Mouse (Mus musculus) liver, postnatal 0 days (tissue): Measurements from ENCODE around the gene Scn10a. TPM values are rescaled to one million over a fixed set of nuclear protein-coding genes. Genes with fewer than 3 reads are reported as not detected.

Experiments used
- ATAC-seq: fragments of 200-750 bp; cut with Nextera tagmentation; 2 replicates; pipeline ENCODE4 v1.8.0; 2017; ENCODE audit warnings: mild to moderate bottlenecking, moderate library complexity
- DNase-seq: peaks from one replicate; pipeline ENCODE4 v3.0.0-alpha.2; 2016
- H3K27ac ChIP-seq: fragments of 300-500 bp; sonication (generic); 2 replicates; pipeline ENCODE4 v1.5.1; 2014; ENCODE audit warnings: antibody characterized with exemption, moderate library complexity, mild to moderate bottlenecking, low read depth
- H3K27me3 ChIP-seq: fragments of 300-500 bp; sonication (generic); 2 replicates; pipeline ENCODE4 v1.6.1; 2014; ENCODE audit warnings: low read length, control low read depth, mixed read lengths; ENCODE audit not compliant: insufficient read depth
- H3K36me3 ChIP-seq: fragments of 300-500 bp; sonication (generic); replicated peaks from 2 replicates; pipeline ENCODE4 v1.6.1; 2014; ENCODE audit warnings: mild to moderate bottlenecking, control low read depth, low read length, moderate library complexity, mixed read lengths; ENCODE audit not compliant: insufficient read depth
- H3K4me1 ChIP-seq: fragments of 300-500 bp; sonication (generic); 2 replicates; pipeline ENCODE4 v1.6.1; 2014; ENCODE audit warnings: antibody characterized with exemption, mild to moderate bottlenecking, control low read depth; ENCODE audit not compliant: insufficient read depth
- H3K4me2 ChIP-seq: fragments of 300-500 bp; sonication (generic); 2 replicates; pipeline ENCODE4 v1.6.1; 2014; ENCODE audit warnings: low read depth, mild to moderate bottlenecking, low read length, moderate library complexity, mixed read lengths
- H3K4me3 ChIP-seq: fragments of 300-500 bp; sonication (generic); 2 replicates; pipeline ENCODE4 v1.5.1; 2014; ENCODE audit warnings: low read depth, low read length
- H3K9ac ChIP-seq: fragments of 300-500 bp; sonication (generic); replicated peaks from 2 replicates; pipeline ENCODE4 v1.6.1; 2014; ENCODE audit warnings: mild to moderate bottlenecking, moderate library complexity
- H3K9me3 ChIP-seq: fragments of 300-500 bp; sonication (generic); 2 replicates; pipeline ENCODE4 v1.6.1; 2016; ENCODE audit warnings: mild to moderate bottlenecking, control low read depth, low read length, mixed read lengths
- CTCF ChIP-seq: sonication (generic); IDR thresholded peaks from 2 replicates; pipeline ENCODE4 v1.5.1; 2016; ENCODE audit warnings: antibody characterized with exemption, low read depth
- EP300 ChIP-seq: IDR thresholded peaks from 2 replicates; pipeline ENCODE4 v1.6.1; 2016; ENCODE audit warnings: antibody characterized with exemption, low read depth, mild to moderate bottlenecking
- WGBS: fragments of 180-500 bp; shearing (Covaris S2); extraction: QIAGEN DNeasy Blood & Tissue Kit; methylation state at CpG from one replicate; pipeline ENCODE4 v1.1.7; 2014; ENCODE audit not compliant: insufficient replicate concordance; 5-methylcytosine and 5-hydroxymethylcytosine counted together
- polyA plus RNA-seq: library from polyadenylated mRNA; unstranded; fragments of >200 nt; fragmentation: Nextera tagmentation; extraction: Ambion mirVana; gene quantifications from 2 replicates; pipeline ENCODE4 v1.2.1, GENCODE M21; 2015

The Scn10a gene
- polyA plus RNA-seq, 1 experiment from 2014 or later: 0.04 TPM

DNA sequence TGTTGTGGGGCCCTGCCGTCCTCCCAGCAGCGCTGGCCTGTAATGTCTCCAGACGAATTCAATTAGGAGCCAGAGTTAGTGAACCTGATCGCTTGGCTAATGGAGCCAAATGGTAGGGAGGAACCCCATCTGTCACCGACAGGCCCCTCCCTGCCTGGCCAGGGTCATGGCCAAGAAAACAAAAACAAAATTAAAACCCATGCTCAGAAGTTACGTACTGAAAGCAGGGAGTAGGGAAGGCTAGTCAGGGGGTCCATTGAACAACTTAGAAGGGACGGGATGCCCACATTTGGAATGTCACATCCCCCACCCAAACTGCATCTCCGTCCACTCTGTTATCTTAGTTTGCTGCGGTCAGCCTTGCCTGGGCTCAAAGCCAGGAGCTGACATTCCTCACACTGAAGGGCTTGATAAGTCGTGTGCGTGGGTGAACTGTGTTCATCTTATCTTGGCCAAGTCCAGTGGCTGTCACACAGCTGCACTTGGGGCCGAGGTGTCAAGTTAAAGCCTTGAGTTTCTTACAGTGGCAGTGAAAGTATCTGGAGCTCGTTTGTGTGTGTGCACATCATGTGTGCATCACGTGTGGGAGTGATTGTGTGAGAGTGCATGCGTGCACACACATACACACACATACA is 87.1 kb downstream of the Scn10a start:
- ATAC-seq: no peak
- H3K9ac ChIP-seq: no peak overlapping the region
- no peaks in the 10 kb centered on the region for H3K36me3 ChIP-seq
- 0 out of 2 replicates have a peak, but pooled peaks cover 4% of the 10 kb centered on the region for H3K27me3 ChIP-seq
- H3K9me3 ChIP-seq: no peaks in the 10 kb centered on the region
- no peak overlapping the region for H3K27ac ChIP-seq
- no peak overlapping the region for H3K4me3 ChIP-seq
- H3K4me1 ChIP-seq: no peaks in the 10 kb centered on the region
- TF ChIP-seq EP300 (no peak), CTCF (no peak)
- H3K4me2 ChIP-seq: no peak overlapping the region
- 43% methylated on average over 15 of the region's 15 CpGs for WGBS
- DNase-seq: no peak

GRCm38 (mm10) chr9:119631393-119631898 is 87.7 kb downstream of the Scn10a start:
- ATAC-seq (no peak), DNase-seq (no peak)
- H3K27me3 ChIP-seq: 0 out of 2 replicates have a peak, but pooled peaks cover 4% of the 10 kb centered on the region
- no peaks in the 10 kb centered on the region for H3K4me1 ChIP-seq
- H3K4me3 ChIP-seq: no peak overlapping the region
- TF ChIP-seq EP300 (no peak), CTCF (no peak)
- no peak overlapping the region for H3K4me2 ChIP-seq
- H3K27ac ChIP-seq: no peak overlapping the region
- WGBS: 74% methylated on average over 13 of the region's 13 CpGs
- no peaks in the 10 kb centered on the region for H3K9me3 ChIP-seq
- H3K9ac ChIP-seq: no peak overlapping the region
- no peaks in the 10 kb centered on the region for H3K36me3 ChIP-seq

DNA sequence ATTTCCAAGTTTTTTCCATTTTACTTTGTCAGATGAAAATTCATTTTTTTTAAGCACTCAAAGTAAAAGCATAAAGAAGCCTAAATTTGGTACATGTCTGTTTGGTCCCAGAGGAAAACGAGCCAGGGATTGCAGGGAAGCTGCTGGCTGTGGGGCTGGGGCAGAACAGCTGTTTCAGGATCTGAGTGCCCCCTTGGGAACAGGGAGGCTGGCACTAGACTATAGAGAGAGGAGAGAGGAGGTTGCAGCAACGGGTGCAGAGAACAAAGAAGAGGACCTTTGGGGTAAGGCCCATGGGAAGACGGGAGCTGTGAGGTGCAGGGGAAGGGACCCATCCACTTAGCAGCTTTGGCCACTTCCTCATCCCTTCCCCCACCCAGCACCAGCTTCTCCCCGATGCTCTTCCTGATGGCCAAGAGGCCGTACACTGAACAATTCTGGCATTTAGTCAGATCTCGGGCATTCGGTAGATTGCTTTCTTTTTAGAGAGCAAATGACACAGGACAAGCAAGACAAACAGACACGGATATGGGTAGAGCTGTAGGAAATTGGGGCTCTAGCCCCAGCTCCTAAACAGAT is 90.3 kb downstream of the Scn10a start:
- H3K4me2 ChIP-seq: no peak overlapping the region
- H3K27me3 ChIP-seq: 0 out of 2 replicates have a peak, but pooled peaks cover 4% of the 10 kb centered on the region
- DNase-seq: no peak
- 37% methylated on average over 8 of the region's 8 CpGs for WGBS
- no peak overlapping the region for H3K27ac ChIP-seq
- H3K9me3 ChIP-seq: no peaks in the 10 kb centered on the region
- TF ChIP-seq EP300 (no peak), CTCF (no peak)
- no peak for ATAC-seq
- no peak overlapping the region for H3K9ac ChIP-seq
- H3K4me3 ChIP-seq: no peak overlapping the region
- no peaks in the 10 kb centered on the region for H3K4me1 ChIP-seq
- no peaks in the 10 kb centered on the region for H3K36me3 ChIP-seq

DNA sequence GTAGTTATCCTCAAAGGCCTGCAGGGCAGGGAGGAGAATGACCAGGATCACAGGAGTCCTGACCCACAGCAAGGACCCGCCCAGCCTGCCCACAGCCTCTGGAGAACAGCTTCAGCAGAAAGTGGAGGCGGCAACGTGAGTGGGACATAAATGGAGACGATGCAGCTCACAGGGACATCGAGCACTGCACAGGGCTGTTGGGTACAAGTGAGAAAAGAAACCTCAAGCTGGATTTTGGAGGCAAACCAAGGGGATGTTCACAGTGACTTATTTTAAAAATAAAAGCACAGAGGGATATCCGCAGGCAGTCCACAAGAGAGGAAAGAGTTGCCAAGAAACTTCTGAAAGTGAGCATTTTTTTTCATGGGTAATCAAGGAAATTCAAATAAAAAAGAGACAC is 91.9 kb downstream of the Scn10a start:
- 0 out of 2 replicates have a peak, but pooled peaks cover 4% of the 10 kb centered on the region for H3K27me3 ChIP-seq
- H3K27ac ChIP-seq: no peak overlapping the region
- no peaks in the 10 kb centered on the region for H3K36me3 ChIP-seq
- no peak overlapping the region for H3K4me3 ChIP-seq
- ATAC-seq (no peak), DNase-seq (no peak)
- no peak overlapping the region for H3K4me2 ChIP-seq
- WGBS: 68% methylated on average over 6 of the region's 6 CpGs
- no peaks in the 10 kb centered on the region for H3K9me3 ChIP-seq
- H3K4me1 ChIP-seq: no peaks in the 10 kb centered on the region
- no peak overlapping the region for H3K9ac ChIP-seq
- TF ChIP-seq EP300: no peak
- TF ChIP-seq CTCF: no peak

DNA sequence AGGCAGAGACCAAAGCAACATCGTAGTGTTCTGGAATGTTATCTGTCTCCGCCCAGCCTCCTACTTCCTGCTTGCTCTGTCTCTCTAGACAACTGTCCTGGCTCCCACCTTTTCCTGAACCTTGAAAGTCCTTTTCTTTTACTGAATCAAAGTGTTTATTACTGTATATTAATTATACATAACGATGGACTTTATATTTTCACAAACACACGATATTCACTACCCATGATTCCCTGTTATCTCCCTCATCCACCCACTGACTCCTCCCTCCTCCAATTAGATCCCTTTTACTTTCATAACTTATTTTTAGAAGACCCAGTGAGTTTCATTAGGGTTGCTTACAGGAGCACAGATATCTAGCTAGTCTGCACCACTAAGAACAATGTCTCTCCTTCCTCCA is 95.0 kb downstream of the Scn10a start:
- TF ChIP-seq EP300 (no peak), CTCF (no peak)
- no peaks in the 10 kb centered on the region for H3K4me1 ChIP-seq
- no peak overlapping the region for H3K9ac ChIP-seq
- WGBS: 49% methylated on average over 4 of the region's 4 CpGs
- no peak for ATAC-seq
- 0 out of 2 replicates have a peak, but pooled peaks cover 3% of the 10 kb centered on the region for H3K27me3 ChIP-seq
- DNase-seq: no peak
- no peak overlapping the region for H3K27ac ChIP-seq
- no peaks in the 10 kb centered on the region for H3K9me3 ChIP-seq
- no peak overlapping the region for H3K4me2 ChIP-seq
- H3K36me3 ChIP-seq: no peaks in the 10 kb centered on the region
- H3K4me3 ChIP-seq: no peak overlapping the region

- Histone ChIP-seq H3K9me3 (no peaks in the 10 kb centered on the region), H3K27me3 (no peaks in the 10 kb centered on the region), H3K4me2 (no peak overlapping the region), H3K4me3 (no peak overlapping the region), H3K4me1 (no peaks in the 10 kb centered on the region), H3K27ac (no peak overlapping the region), H3K36me3 (no peaks in the 10 kb centered on the region), H3K9ac (no peak overlapping the region)
- DNase-seq: no peak
- ATAC-seq: no peak
- TF ChIP-seq EP300 (no peak), CTCF (no peak)
- 64% methylated on average over 6 of the region's 6 CpGs for WGBS
Observed at GRCm38 (mm10) chr9:119614798-119615197, 104.3 kb downstream of the Scn10a start.
